Mouse (Mus musculus): ENCODE measurements around the gene Tex35. TPM values are rescaled to one million over a fixed set of nuclear protein-coding genes. Genes with fewer than 3 reads are reported as not detected.

Gene Tex35
- polyA plus RNA-seq, 1 experiment from 2014 or later: not detected

DNA sequence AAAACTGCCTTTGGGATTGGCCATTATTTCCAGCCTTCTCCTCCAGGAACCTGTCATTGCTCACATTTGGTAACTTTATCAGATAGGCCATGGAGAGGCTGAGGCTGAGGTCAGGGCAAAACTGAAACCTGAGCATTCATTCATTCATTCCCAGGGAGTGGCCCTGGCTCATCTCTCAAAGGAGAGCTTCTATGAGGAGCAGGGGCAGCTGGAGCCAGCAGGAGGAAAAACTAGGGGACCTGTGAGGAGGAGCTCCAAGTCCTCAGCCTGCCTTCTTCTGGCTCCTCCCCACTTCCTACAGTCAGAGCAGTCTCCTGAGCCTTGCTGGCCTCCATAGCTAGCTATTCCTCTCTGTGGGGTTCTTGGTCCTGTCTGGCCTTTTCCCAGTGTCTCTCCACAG is 40.2 kb downstream of the Tex35 start:
- H3K4me3 ChIP-seq (ENCODE audit: low read depth, low read length): no peak overlapping the region
- no peak for ATAC-seq (replicated peaks; ENCODE audit: insufficient number of reproducible peaks, low FRiP score, low TSS enrichment, low read depth)
- DNase-seq (ENCODE audit: low spot score): no peak
- no peak overlapping the region for H3K9ac ChIP-seq (replicated peaks; ENCODE audit: low read length)
- no peak overlapping the region for H3K27ac ChIP-seq (replicated peaks; ENCODE audit: low read depth, low read length)
- no peaks in the 10 kb centered on the region for H3K27me3 ChIP-seq (ENCODE audit: control insufficient read depth, insufficient read depth, low read length)
- H3K36me3 ChIP-seq (replicated peaks; ENCODE audit: control insufficient read depth, insufficient read depth, low read depth, low read length): no peaks in the 10 kb centered on the region
- no peak overlapping the region for H3K4me2 ChIP-seq (ENCODE audit: low read depth, low read length)
- no peaks in the 10 kb centered on the region for H3K9me3 ChIP-seq (replicated peaks; ENCODE audit: control insufficient read depth, low read length)
- no peaks in the 10 kb centered on the region for H3K4me1 ChIP-seq (ENCODE audit: control insufficient read depth, insufficient read depth, low read length)

DNA sequence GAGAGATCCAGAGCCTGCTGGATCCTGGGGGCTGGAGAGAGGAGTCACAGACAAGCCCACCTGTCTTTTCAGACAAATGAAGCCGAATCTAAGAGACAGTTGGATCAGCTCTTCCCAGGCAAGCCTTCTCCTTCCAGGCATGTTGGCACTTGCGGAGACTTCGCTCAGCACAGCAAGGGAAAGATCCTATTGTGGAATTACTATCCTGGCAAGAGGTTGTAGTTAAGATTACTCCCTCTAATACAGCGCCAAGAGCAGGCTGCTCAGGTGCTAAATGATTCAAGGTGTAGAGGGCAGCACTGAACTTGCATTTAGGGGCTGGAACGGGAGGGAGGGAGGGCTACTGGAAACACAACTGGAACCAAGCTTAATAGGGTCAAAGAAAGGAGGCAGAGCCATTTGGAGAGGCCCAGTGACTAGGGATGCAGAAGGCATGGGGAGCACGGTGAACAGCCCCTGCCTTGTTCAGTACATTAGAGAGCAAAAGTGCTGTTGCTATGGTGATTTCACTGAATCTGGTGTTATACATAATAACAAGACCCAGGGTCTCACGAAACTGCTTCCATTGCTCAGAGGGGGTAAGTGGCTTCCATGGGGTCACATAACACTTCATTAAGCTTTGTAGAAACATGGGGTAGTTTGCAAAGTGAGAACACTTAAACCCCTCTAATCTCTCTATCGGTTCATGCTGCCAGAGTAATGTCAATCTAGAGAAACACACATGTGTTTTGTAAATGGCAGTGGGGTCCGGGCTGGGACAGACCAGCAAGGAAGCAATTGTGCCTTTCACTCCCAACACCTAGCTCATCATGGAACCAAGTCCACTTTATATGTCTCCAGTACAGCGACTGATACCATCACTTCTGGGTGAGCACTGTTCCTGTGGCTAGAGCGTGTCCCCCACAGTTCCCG is 42.4 kb downstream of the Tex35 start:
- Histone ChIP-seq H3K4me2 (ENCODE audit: low read depth, low read length) (no peak overlapping the region), H3K9me3 (replicated peaks; ENCODE audit: control insufficient read depth, low read length) (no peaks in the 10 kb centered on the region), H3K4me1 (ENCODE audit: control insufficient read depth, insufficient read depth, low read length) (no peaks in the 10 kb centered on the region), H3K36me3 (replicated peaks; ENCODE audit: control insufficient read depth, insufficient read depth, low read depth, low read length) (no peaks in the 10 kb centered on the region), H3K4me3 (ENCODE audit: low read depth, low read length) (no peak overlapping the region), H3K27ac (replicated peaks; ENCODE audit: low read depth, low read length) (no peak overlapping the region), H3K27me3 (ENCODE audit: control insufficient read depth, insufficient read depth, low read length) (no peaks in the 10 kb centered on the region), H3K9ac (replicated peaks; ENCODE audit: low read length) (no peak overlapping the region)
- DNase-seq (ENCODE audit: low spot score) (peak; percentile 38), ATAC-seq (replicated peaks; ENCODE audit: insufficient number of reproducible peaks, low FRiP score, low TSS enrichment, low read depth) (no peak)
- WGBS: 82% methylated on average over 12 of the region's 12 CpGs

DNA sequence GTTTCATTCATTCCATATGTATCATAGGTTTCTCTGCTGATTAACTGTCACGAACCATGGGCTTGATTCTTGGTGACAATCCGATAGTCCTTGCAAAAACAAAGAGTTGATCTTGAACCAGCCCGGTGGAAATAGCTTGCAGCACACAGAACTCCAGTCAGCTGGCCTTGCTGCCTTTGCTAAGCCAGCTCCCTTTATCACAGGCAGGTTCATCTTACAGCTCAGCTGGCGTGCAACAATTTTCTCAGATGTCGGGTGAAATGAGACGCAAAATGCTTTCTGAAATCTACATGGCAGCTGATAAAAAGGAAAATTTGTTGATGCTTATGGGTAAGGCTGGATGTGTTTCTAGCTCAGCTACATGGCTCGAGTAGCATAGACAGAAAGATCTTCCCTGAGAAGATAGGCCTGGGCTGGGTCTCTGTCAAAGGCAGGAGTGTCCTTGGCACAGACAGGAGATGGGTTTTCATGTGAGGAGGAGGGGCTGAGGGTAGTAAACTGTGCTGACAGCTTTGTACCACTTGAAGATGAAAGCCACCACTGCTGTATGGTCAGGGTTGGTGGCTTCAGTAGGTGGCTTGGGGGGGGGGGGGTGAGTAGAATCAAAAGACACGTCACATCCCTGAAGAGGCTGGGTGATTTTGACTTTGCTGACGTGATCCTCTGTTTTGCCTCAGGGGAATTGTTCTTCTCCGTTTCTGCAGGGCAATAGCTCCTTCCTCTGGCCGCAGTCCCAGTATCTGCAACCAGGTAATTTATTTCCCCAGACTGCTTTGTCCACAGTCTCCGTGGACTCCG is 45.0 kb downstream of the Tex35 start:
- H3K9ac ChIP-seq (replicated peaks; ENCODE audit: low read length): no peak overlapping the region
- 66% methylated on average over 13 of the region's 13 CpGs for WGBS
- DNase-seq (ENCODE audit: low spot score) (no peak), ATAC-seq (replicated peaks; ENCODE audit: insufficient number of reproducible peaks, low FRiP score, low TSS enrichment, low read depth) (no peak)
- no peak overlapping the region for H3K4me3 ChIP-seq (ENCODE audit: low read depth, low read length)
- no peak overlapping the region for H3K27ac ChIP-seq (replicated peaks; ENCODE audit: low read depth, low read length)
- H3K4me2 ChIP-seq (ENCODE audit: low read depth, low read length): no peak overlapping the region
- H3K9me3 ChIP-seq (replicated peaks; ENCODE audit: control insufficient read depth, low read length): no peaks in the 10 kb centered on the region
- H3K27me3 ChIP-seq (ENCODE audit: control insufficient read depth, insufficient read depth, low read length): no peaks in the 10 kb centered on the region
- H3K4me1 ChIP-seq (ENCODE audit: control insufficient read depth, insufficient read depth, low read length): no peaks in the 10 kb centered on the region
- H3K36me3 ChIP-seq (replicated peaks; ENCODE audit: control insufficient read depth, insufficient read depth, low read depth, low read length): no peaks in the 10 kb centered on the region

DNA sequence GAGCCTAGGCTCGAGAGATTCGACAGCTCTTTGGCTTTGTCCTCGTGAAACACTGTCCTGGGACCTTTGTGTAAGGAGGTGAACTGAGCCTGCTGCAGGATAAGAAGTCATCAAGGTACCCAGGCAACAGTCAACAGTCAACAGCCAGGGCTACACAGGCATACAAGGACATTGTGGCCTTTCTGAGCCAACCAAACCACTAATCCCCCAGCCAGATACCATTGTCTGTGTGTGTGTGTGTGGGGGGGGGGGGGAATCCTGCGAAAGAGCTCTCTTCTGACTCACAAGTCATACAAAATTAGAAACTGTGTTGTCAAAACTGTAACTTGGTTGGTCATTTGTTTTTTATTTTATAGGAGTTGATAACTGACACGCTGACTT is 46.0 kb downstream of the Tex35 start:
- H3K9me3 ChIP-seq (replicated peaks; ENCODE audit: control insufficient read depth, low read length): no peaks in the 10 kb centered on the region
- ATAC-seq (replicated peaks; ENCODE audit: insufficient number of reproducible peaks, low FRiP score, low TSS enrichment, low read depth) (no peak), DNase-seq (ENCODE audit: low spot score) (no peak)
- no peaks in the 10 kb centered on the region for H3K27me3 ChIP-seq (ENCODE audit: control insufficient read depth, insufficient read depth, low read length)
- no peak overlapping the region for H3K27ac ChIP-seq (replicated peaks; ENCODE audit: low read depth, low read length)
- no peaks in the 10 kb centered on the region for H3K4me1 ChIP-seq (ENCODE audit: control insufficient read depth, insufficient read depth, low read length)
- H3K9ac ChIP-seq (replicated peaks; ENCODE audit: low read length): no peak overlapping the region
- H3K4me3 ChIP-seq (ENCODE audit: low read depth, low read length): no peak overlapping the region
- no peak overlapping the region for H3K4me2 ChIP-seq (ENCODE audit: low read depth, low read length)
- WGBS: 87% methylated on average over 5 of the region's 5 CpGs
- no peaks in the 10 kb centered on the region for H3K36me3 ChIP-seq (replicated peaks; ENCODE audit: control insufficient read depth, insufficient read depth, low read depth, low read length)

DNA sequence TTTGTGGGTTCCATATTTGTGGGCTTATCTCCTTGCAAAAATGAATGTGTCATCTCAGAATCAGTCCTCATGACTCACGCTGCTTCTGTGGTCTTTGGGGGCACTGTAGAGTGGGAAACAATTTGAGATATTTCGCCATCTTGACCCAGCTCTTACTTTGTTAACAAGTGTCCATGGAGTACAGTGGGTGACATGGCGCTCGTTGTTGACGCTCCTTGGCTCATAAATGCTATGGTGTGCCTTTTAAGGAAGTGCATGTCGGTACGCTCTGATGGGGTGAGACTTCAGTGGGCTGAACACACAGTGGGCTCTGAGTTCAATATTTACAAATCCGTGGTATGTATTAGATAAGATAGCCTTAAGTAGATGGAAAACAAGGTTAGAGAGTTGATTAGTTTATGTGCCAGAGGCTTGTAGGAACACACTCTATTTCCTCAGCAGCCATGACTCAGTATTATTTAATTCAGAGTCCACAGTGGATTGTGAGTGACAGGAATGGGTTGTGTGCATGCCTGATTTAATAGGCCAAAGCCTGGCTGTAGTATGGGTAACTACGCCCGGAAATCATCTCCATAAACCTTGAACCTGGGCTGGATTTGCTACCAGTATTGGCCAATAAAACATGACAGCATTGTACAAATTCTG is 46.6 kb downstream of the Tex35 start:
- Histone ChIP-seq H3K9me3 (replicated peaks; ENCODE audit: control insufficient read depth, low read length) (no peaks in the 10 kb centered on the region), H3K27ac (replicated peaks; ENCODE audit: low read depth, low read length) (no peak overlapping the region), H3K4me3 (ENCODE audit: low read depth, low read length) (no peak overlapping the region), H3K36me3 (replicated peaks; ENCODE audit: control insufficient read depth, insufficient read depth, low read depth, low read length) (no peaks in the 10 kb centered on the region), H3K27me3 (ENCODE audit: control insufficient read depth, insufficient read depth, low read length) (no peaks in the 10 kb centered on the region), H3K4me2 (ENCODE audit: low read depth, low read length) (no peak overlapping the region), H3K4me1 (ENCODE audit: control insufficient read depth, insufficient read depth, low read length) (no peaks in the 10 kb centered on the region), H3K9ac (replicated peaks; ENCODE audit: low read length) (no peak overlapping the region)
- WGBS: 91% methylated on average over 10 of the region's 10 CpGs
- DNase-seq (ENCODE audit: low spot score): no peak
- no peak for ATAC-seq (replicated peaks; ENCODE audit: insufficient number of reproducible peaks, low FRiP score, low TSS enrichment, low read depth)

DNA sequence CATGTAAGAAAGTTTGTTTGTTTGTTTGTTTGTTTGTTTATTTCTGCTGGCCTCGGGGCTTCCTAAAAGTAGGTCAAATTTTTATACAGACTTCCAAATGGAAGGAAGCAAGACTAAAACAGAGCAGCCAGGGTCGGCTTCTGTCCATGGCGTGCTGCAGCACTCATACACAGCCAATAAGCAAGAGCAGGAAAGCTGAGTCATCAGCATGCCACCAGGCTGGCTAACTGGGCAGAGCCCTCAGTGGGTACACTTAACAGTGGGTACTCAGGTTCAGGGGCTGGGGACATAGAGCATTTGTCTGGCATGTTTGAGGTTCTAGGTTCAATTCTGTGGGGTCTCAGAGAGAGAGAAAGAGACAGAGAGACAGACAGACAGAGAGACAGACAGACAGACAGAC is 47.3 kb downstream of the Tex35 start:
- Histone ChIP-seq H3K4me2 (ENCODE audit: low read depth, low read length) (no peak overlapping the region), H3K4me1 (ENCODE audit: control insufficient read depth, insufficient read depth, low read length) (no peaks in the 10 kb centered on the region), H3K27me3 (ENCODE audit: control insufficient read depth, insufficient read depth, low read length) (no peaks in the 10 kb centered on the region), H3K9ac (replicated peaks; ENCODE audit: low read length) (no peak overlapping the region), H3K27ac (replicated peaks; ENCODE audit: low read depth, low read length) (no peak overlapping the region), H3K9me3 (replicated peaks; ENCODE audit: control insufficient read depth, low read length) (no peaks in the 10 kb centered on the region), H3K36me3 (replicated peaks; ENCODE audit: control insufficient read depth, insufficient read depth, low read depth, low read length) (no peaks in the 10 kb centered on the region), H3K4me3 (ENCODE audit: low read depth, low read length) (no peak overlapping the region)
- DNase-seq (ENCODE audit: low spot score) (no peak), ATAC-seq (replicated peaks; ENCODE audit: insufficient number of reproducible peaks, low FRiP score, low TSS enrichment, low read depth) (no peak)
- WGBS: 78% methylated on average over 3 of the region's 3 CpGs

DNA sequence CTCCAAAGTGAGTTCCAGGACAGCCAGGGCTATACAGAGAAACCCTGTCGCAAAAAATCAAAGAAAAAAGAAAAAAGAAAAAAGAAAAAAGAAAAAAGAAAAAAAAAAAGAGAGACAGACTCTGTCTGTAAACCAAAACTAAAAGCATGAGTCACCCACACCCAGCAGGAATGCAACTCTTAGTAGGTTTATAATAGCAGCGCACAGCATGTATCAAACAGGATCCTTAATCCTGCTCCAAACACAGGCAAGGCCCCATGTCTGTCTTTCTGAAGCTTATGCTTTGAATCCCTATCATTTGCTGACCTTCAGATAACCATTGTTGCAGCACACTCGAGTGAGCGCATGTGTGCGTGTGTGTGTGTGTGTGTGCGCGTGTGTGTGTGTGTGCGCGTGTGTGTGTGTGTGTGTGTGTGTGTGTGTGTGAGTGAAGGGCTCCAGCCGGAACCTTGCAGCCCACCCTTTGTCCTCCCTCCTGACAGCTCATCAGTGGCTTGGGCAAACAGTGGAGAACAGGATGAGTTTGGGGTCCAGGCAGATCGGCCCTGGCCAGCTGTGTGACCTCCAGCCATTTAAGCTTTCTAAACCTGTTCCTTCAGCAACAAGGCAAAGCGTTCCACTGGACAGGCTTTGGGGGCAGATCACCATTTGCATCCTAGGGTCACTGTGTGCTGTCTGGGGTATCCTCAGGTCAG is 47.9 kb downstream of the Tex35 start:
- Histone ChIP-seq H3K27ac (replicated peaks; ENCODE audit: low read depth, low read length) (no peak overlapping the region), H3K36me3 (replicated peaks; ENCODE audit: control insufficient read depth, insufficient read depth, low read depth, low read length) (no peaks in the 10 kb centered on the region), H3K4me2 (ENCODE audit: low read depth, low read length) (no peak overlapping the region), H3K4me1 (ENCODE audit: control insufficient read depth, insufficient read depth, low read length) (no peaks in the 10 kb centered on the region), H3K9me3 (replicated peaks; ENCODE audit: control insufficient read depth, low read length) (no peaks in the 10 kb centered on the region), H3K27me3 (ENCODE audit: control insufficient read depth, insufficient read depth, low read length) (no peaks in the 10 kb centered on the region), H3K9ac (replicated peaks; ENCODE audit: low read length) (no peak overlapping the region), H3K4me3 (ENCODE audit: low read depth, low read length) (no peak overlapping the region)
- WGBS: 80% methylated on average over 12 of the region's 12 CpGs
- DNase-seq (ENCODE audit: low spot score): no peak
- no peak for ATAC-seq (replicated peaks; ENCODE audit: insufficient number of reproducible peaks, low FRiP score, low TSS enrichment, low read depth)

Data from embryonic facial prominence, embryonic 11.5 days (tissue).